Mouse (Mus musculus) neural tube, embryonic 11.5 days (tissue): ENCODE data around the gene Grm8. TPM values are rescaled to one million over a fixed set of nuclear protein-coding genes. Genes with fewer than 3 reads are reported as not detected.

Experiments
- ATAC-seq: fragments of 200-750 bp; cut with Nextera tagmentation; 2 replicates; pipeline ENCODE4 v1.8.0; 2017; ENCODE audit warnings: moderate number of reproducible peaks, mild to moderate bottlenecking, moderate TSS enrichment, moderate library complexity; ENCODE audit not compliant: insufficient read depth, low FRiP score, low TSS enrichment
- DNase-seq: peaks from one replicate; pipeline ENCODE4 v3.0.0-alpha.2; 2015; ENCODE audit warnings: low spot score
- H3K27ac ChIP-seq: fragments of 300-500 bp; sonication (generic); 2 replicates; pipeline ENCODE4 v1.5.1; 2014; ENCODE audit warnings: low read depth, mild to moderate bottlenecking, low read length
- H3K27me3 ChIP-seq: fragments of 300-500 bp; sonication (generic); 2 replicates; pipeline ENCODE4 v1.6.1; 2014; ENCODE audit warnings: mild to moderate bottlenecking, low read length, mixed read lengths; ENCODE audit not compliant: control insufficient read depth, insufficient read depth
- H3K36me3 ChIP-seq: fragments of 300-500 bp; sonication (generic); 2 replicates; pipeline ENCODE4 v1.6.1; 2014; ENCODE audit warnings: mild to moderate bottlenecking, low read length, moderate library complexity, mixed read lengths; ENCODE audit not compliant: control insufficient read depth, insufficient read depth
- H3K4me1 ChIP-seq: fragments of 300-500 bp; sonication (generic); 2 replicates; pipeline ENCODE4 v1.6.1; 2014; ENCODE audit warnings: low read length, mixed read lengths; ENCODE audit not compliant: control insufficient read depth, insufficient read depth
- H3K4me2 ChIP-seq: fragments of 300-500 bp; sonication (generic); 2 replicates; pipeline ENCODE4 v1.6.1; 2014; ENCODE audit warnings: low read depth, mild to moderate bottlenecking, moderate library complexity
- H3K4me3 ChIP-seq: fragments of 300-500 bp; sonication (generic); 2 replicates; pipeline ENCODE4 v1.5.1; 2014; ENCODE audit warnings: low read depth, low read length
- H3K9ac ChIP-seq: fragments of 300-500 bp; sonication (generic); 2 replicates; pipeline ENCODE4 v1.6.1; 2014; ENCODE audit warnings: mild to moderate bottlenecking, low read length
- H3K9me3 ChIP-seq: fragments of 300-500 bp; sonication (generic); 2 replicates; pipeline ENCODE4 v1.6.1; 2016; ENCODE audit warnings: low read length; ENCODE audit not compliant: control insufficient read depth
- WGBS: fragments of 180-500 bp; shearing (Covaris S2); extraction: QIAGEN DNeasy Blood & Tissue Kit; methylation state at CpG from one replicate; pipeline ENCODE4 v1.1.7; 2014; 5-methylcytosine and 5-hydroxymethylcytosine counted together
- polyA plus RNA-seq: library from polyadenylated mRNA; unstranded; fragments of >200 nt; fragmentation: Nextera tagmentation; extraction: Ambion mirVana; gene quantifications from 2 replicates; pipeline ENCODE4 v1.2.1, GENCODE M21; 2014

Gene Grm8
- polyA plus RNA-seq, 1 experiment from 2014 or later = 1.1 TPM

- Histone ChIP-seq H3K4me1 (peaks cover 6% of the 10 kb centered on the region; the same call in 1 of the 2 replicates), H3K9ac (no peak overlapping the region), H3K27me3 (peaks cover 34% of the 10 kb centered on the region), H3K36me3 (no peaks in the 10 kb centered on the region), H3K4me3 (no peak overlapping the region), H3K9me3 (no peaks in the 10 kb centered on the region), H3K27ac (no peak overlapping the region), H3K4me2 (no peak overlapping the region)
- WGBS = 20% methylated on average over 4 of the region's 4 CpGs
- DNase-seq (no peak), ATAC-seq (no peak)
Measured at GRCm38 (mm10) chr6:28132056-28132455, 2.9 kb downstream of the Grm8 start.

DNA sequence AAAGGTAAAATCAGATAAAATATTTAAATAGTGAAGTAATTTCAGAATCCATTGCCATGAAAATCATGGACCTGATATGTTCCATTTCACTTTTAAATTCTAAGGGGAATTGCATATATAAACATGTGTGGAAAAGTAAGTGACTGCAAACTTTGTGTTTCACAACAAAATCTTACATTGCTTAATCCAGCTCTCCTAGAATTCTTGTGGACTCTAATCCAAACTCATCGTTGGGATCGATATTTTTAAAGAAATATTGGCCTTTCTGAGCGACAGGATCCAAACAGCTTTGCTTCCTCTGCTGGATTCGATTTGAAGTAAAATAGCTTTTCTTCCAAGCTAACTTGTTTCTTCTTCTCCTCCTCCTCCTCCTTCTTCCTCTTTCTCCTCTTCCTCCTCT, 6.1 kb downstream of the Grm8 start:
- no peaks in the 10 kb centered on the region for H3K36me3 ChIP-seq
- H3K27ac ChIP-seq = no peak overlapping the region
- DNase-seq (no peak), ATAC-seq (no peak)
- peaks cover 26% of the 10 kb centered on the region for H3K27me3 ChIP-seq
- no peaks in the 10 kb centered on the region for H3K9me3 ChIP-seq
- WGBS = 94% methylated on average over 4 of the region's 4 CpGs
- H3K9ac ChIP-seq = no peak overlapping the region
- no peak overlapping the region for H3K4me2 ChIP-seq
- H3K4me3 ChIP-seq = no peak overlapping the region
- H3K4me1 ChIP-seq = peaks cover 2% of the 10 kb centered on the region; the same call in 1 of the 2 replicates

GRCm38 (mm10) chr6:28115519-28115918, 19.5 kb downstream of the Grm8 start:
- H3K27me3 ChIP-seq = no peaks in the 10 kb centered on the region
- ATAC-seq (no peak), DNase-seq (no peak)
- no peaks in the 10 kb centered on the region for H3K4me1 ChIP-seq
- H3K9me3 ChIP-seq = no peaks in the 10 kb centered on the region
- 91% methylated on average over 2 of the region's 2 CpGs for WGBS
- no peaks in the 10 kb centered on the region for H3K36me3 ChIP-seq
- H3K27ac ChIP-seq = no peak overlapping the region
- no peak overlapping the region for H3K9ac ChIP-seq
- H3K4me3 ChIP-seq = no peak overlapping the region
- H3K4me2 ChIP-seq = no peak overlapping the region

DNA sequence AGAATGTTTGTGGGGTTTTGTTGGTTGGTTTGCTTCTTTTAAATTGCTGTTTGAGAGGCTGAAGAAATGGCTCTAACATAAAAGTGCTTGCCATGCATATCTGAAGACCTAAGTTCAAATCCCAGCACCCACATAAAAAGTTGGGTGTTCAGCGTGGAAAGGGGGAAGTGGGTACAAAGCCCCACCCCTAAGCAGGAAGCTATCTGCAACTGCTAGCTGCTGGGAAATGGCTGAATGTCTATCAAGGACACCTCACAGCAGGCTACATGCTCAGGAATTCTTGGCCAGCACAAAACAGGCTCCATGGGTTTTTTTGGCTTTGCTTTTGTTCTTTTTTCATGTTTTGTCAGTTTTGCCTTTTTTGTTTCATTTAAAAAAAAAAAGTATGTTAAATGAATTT, 20.1 kb downstream of the Grm8 start:
- ATAC-seq (no peak), DNase-seq (no peak)
- Histone ChIP-seq H3K4me3 (no peak overlapping the region), H3K36me3 (no peaks in the 10 kb centered on the region), H3K27me3 (no peaks in the 10 kb centered on the region), H3K27ac (no peak overlapping the region), H3K4me1 (no peaks in the 10 kb centered on the region), H3K4me2 (no peak overlapping the region), H3K9ac (no peak overlapping the region), H3K9me3 (no peaks in the 10 kb centered on the region)
- 77% methylated on average over 1 of the region's 1 CpGs for WGBS

DNA sequence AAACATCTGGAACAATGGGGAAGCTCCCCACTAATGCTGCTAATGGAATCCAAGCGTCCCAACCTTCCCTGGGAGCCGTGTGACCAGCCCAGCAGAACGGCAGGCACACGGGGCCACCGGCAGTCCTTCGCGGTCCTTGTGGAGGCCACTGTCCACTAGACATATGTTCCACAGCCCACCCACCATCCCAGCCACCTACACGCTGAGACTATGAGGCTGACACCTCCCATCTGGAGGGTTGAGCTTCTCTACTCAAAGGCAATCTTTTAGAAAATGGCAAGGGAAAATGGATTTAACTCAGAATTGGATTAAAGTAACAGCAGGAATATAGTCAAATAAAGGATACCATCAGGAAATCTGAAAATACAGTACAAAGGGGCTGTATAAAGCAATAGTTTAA, 23.4 kb downstream of the Grm8 start:
- Histone ChIP-seq H3K9me3 (no peaks in the 10 kb centered on the region), H3K27me3 (no peaks in the 10 kb centered on the region), H3K4me2 (no peak overlapping the region), H3K27ac (no peak overlapping the region), H3K4me3 (no peak overlapping the region), H3K4me1 (no peaks in the 10 kb centered on the region), H3K9ac (no peak overlapping the region), H3K36me3 (no peaks in the 10 kb centered on the region)
- WGBS = 87% methylated on average over 8 of the region's 8 CpGs
- DNase-seq (no peak), ATAC-seq (no peak)

DNA sequence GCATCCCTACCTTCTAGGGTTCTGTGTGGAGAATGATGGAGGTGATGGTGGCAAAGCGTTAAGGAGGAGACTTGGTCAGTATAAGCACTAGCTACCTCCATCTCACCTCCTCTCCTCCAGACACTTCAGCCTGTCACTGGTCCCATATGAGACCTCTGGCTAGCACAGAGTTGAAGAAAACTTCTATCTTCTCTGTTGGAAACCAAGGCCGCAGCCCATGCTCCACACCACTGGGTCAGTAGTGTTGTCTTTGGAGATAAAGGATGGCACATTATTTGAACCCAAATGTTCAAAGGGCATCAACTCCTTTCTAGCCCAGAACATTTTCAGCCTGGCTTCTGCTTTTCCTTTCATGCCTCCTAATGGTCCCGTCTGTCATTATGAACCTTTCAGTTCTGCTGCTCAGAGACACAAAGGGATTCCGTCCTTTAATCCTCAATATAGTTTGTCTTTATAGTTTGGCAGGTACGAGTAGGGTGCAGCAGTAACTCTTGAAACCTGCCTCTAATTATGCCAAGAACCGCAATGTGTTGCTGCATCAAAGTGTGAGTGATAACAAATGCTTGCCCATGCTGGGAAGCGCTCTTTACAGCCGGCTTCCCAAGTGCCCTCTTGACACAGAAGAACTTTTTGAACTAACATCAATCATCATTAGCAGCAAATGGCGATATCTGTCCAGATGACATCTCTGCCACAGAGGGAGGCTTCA, 32.2 kb downstream of the Grm8 start:
- no peak for ATAC-seq
- Histone ChIP-seq H3K4me1 (no peaks in the 10 kb centered on the region), H3K27ac (no peak overlapping the region), H3K4me2 (no peak overlapping the region), H3K4me3 (no peak overlapping the region), H3K36me3 (no peaks in the 10 kb centered on the region), H3K9me3 (no peaks in the 10 kb centered on the region), H3K9ac (no peak overlapping the region), H3K27me3 (no peaks in the 10 kb centered on the region)
- 22% methylated on average over 9 of the region's 9 CpGs for WGBS
- DNase-seq = no peak

GRCm38 (mm10) chr6:28100001-28100400, 35.0 kb downstream of the Grm8 start:
- ATAC-seq (no peak), DNase-seq (no peak)
- H3K27ac ChIP-seq = no peak overlapping the region
- no peaks in the 10 kb centered on the region for H3K36me3 ChIP-seq
- 90% methylated on average over 3 of the region's 3 CpGs for WGBS
- no peak overlapping the region for H3K4me2 ChIP-seq
- no peaks in the 10 kb centered on the region for H3K27me3 ChIP-seq
- no peaks in the 10 kb centered on the region for H3K4me1 ChIP-seq
- H3K9ac ChIP-seq = no peak overlapping the region
- H3K9me3 ChIP-seq = no peaks in the 10 kb centered on the region
- no peak overlapping the region for H3K4me3 ChIP-seq

DNA sequence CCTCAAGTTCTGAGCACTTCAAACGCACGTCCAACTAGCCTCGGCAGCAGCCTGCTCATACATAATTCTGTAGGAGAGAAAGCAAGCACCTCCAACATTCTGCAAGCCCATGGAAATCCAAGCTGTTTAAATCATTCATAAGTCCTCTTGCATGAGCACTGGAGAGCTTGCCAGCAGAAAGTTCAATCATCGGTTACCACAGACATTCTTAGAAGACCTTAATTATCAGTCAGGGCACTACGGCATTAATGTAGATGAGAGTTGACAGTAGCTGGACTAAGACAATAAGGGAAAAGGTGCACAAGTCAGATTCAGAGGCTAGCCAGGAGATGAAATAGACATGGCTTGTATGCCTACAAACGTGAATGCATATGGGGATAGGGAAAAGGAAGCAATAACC, 42.5 kb downstream of the Grm8 start:
- Histone ChIP-seq H3K9me3 (no peaks in the 10 kb centered on the region), H3K4me1 (no peaks in the 10 kb centered on the region)
- ATAC-seq = no peak

GRCm38 (mm10) chr6:28091836-28092235, 43.1 kb downstream of the Grm8 start:
- WGBS = 91% methylated on average over 3 of the region's 3 CpGs

More for the DNA sequence above, 42.5 kb downstream of the Grm8 start:
- Histone ChIP-seq H3K36me3 (no peaks in the 10 kb centered on the region), H3K4me3 (no peak overlapping the region), H3K4me2 (no peak overlapping the region), H3K9ac (no peak overlapping the region), H3K27me3 (no peaks in the 10 kb centered on the region), H3K27ac (no peak overlapping the region)
- 91% methylated on average over 6 of the region's 6 CpGs for WGBS
- DNase-seq = no peak

More at GRCm38 (mm10) chr6:28091836-28092235, 43.1 kb downstream of the Grm8 start:
- H3K9ac ChIP-seq = no peak overlapping the region
- no peaks in the 10 kb centered on the region for H3K9me3 ChIP-seq
- H3K36me3 ChIP-seq = no peaks in the 10 kb centered on the region
- ATAC-seq (no peak), DNase-seq (no peak)
- no peak overlapping the region for H3K4me3 ChIP-seq
- H3K4me1 ChIP-seq = no peaks in the 10 kb centered on the region
- H3K27ac ChIP-seq = no peak overlapping the region
- H3K4me2 ChIP-seq = no peak overlapping the region
- no peaks in the 10 kb centered on the region for H3K27me3 ChIP-seq
